Comparison of ENCODE assay signal across 8 mouse cellular contexts in genomic region chr3:34648105-34648832, GRCm38 (mm10). TPM values are rescaled to one million over a fixed set of nuclear protein-coding genes. Genes with fewer than 3 reads are reported as not detected.
DNase-seq lines count a peak whose midpoint lies in the region; ATAC-seq and TF ChIP-seq lines count a peak whose summit lies in the region.

No protein-coding gene starts in this region.

- H3K9me3 ChIP-seq in heart, embryonic 16.5 days (replicated peaks; ENCODE audit: control insufficient read depth, low read length), result no peaks in the 10 kb centered on the region
- H3K9me3 ChIP-seq in hindbrain, embryonic 12.5 days (replicated peaks), result no peaks in the 10 kb centered on the region
- H3K9me3 ChIP-seq in midbrain, embryonic 16.5 days (replicated peaks; ENCODE audit: control insufficient read depth, low read length, poor library complexity, severe bottlenecking), result no peaks in the 10 kb centered on the region

- 5% methylated on average over 19 of the region's 19 CpGs for WGBS in heart, embryonic 16.5 days
- WGBS in hindbrain, embryonic 12.5 days, result under 1% methylated on average over 19 of the region's 19 CpGs
- WGBS in midbrain, embryonic 16.5 days, result 3% methylated on average over 19 of the region's 19 CpGs

- no peak overlapping the region for H3K4me3 ChIP-seq in heart, embryonic 16.5 days (ENCODE audit: low read length)
- H3K4me3 ChIP-seq in cortical plate, adult 2 months (ENCODE audit: insufficient read depth, low read length), result peak overlapping the region; percentile 27
- H3K4me3 ChIP-seq in hindbrain, embryonic 12.5 days, result peak overlapping the region; percentile 52
- peak overlapping the region; percentile 53 for H3K4me3 ChIP-seq in midbrain, embryonic 16.5 days (ENCODE audit: low read depth, low read length)

- H3K4me2 ChIP-seq in heart, embryonic 16.5 days (ENCODE audit: low read depth, low read length), result 0 out of 2 replicates have a peak overlapping the region, but pooled peaks have one; percentile 12
- H3K4me2 ChIP-seq in hindbrain, embryonic 12.5 days (replicated peaks), result peak overlapping the region; percentile 66
- H3K4me2 ChIP-seq in midbrain, embryonic 16.5 days (ENCODE audit: low read length), result peak overlapping the region; percentile 54

- no peak overlapping the region for H3K9ac ChIP-seq in heart, embryonic 16.5 days (ENCODE audit: low read length)
- H3K9ac ChIP-seq in hindbrain, embryonic 12.5 days, result peak overlapping the region; percentile 63
- H3K9ac ChIP-seq in midbrain, embryonic 16.5 days (ENCODE audit: low read depth, low read length), result peak overlapping the region; percentile 55

- H3K4me1 ChIP-seq in heart, embryonic 16.5 days (ENCODE audit: control insufficient read depth, insufficient read depth, low read length), result peaks cover 17% of the 10 kb centered on the region
- H3K4me1 ChIP-seq in cortical plate, adult 2 months (ENCODE audit: control insufficient read depth, insufficient read depth, low read length), result peaks cover 2% of the 10 kb centered on the region; the same call in 1 of the 2 replicates
- peaks cover 28% of the 10 kb centered on the region for H3K4me1 ChIP-seq in hindbrain, embryonic 12.5 days
- H3K4me1 ChIP-seq in midbrain, embryonic 16.5 days (ENCODE audit: control insufficient read depth, insufficient read depth, low read length), result peaks cover 20% of the 10 kb centered on the region

- no peak overlapping the region for H3K27ac ChIP-seq in heart, embryonic 16.5 days (ENCODE audit: low read length)
- peak overlapping the region; percentile 83 for H3K27ac ChIP-seq in cortical plate, adult 2 months (ENCODE audit: insufficient read depth, low read length)
- H3K27ac ChIP-seq in hindbrain, embryonic 12.5 days, result peak overlapping the region; percentile 85
- H3K27ac ChIP-seq in midbrain, embryonic 16.5 days (ENCODE audit: low read length), result peak overlapping the region; percentile 85

- DNase-seq in heart, adult 18-20 months, result no peak
- no peak for DNase-seq in thymus, postnatal 36 days
- DNase-seq in cerebellum, postnatal 4 days (ENCODE audit: low spot score in 2 of 2), result no peak

- no peak for TF ChIP-seq CTCF in cortical plate, adult 2 months (IDR thresholded peaks at IDR 0.05; ENCODE audit: extremely low read depth, insufficient read depth, low read length)

- no peaks in the 10 kb centered on the region for H3K36me3 ChIP-seq in heart, embryonic 16.5 days (ENCODE audit: control insufficient read depth, insufficient read depth)
- H3K36me3 ChIP-seq in hindbrain, embryonic 12.5 days, result no peaks in the 10 kb centered on the region
- no peaks in the 10 kb centered on the region for H3K36me3 ChIP-seq in midbrain, embryonic 16.5 days (ENCODE audit: control insufficient read depth, insufficient read depth, low read length)

- ATAC-seq in heart, embryonic 16.5 days (replicated peaks; ENCODE audit: extremely low read depth, insufficient read depth, low FRiP score), result no peak
- ATAC-seq in hindbrain, embryonic 12.5 days (ENCODE audit: low FRiP score), result no peak
- ATAC-seq in midbrain, embryonic 16.5 days, result no peak
- ATAC-seq in cerebellum, adult (ENCODE audit: insufficient number of reproducible peaks, low FRiP score, low TSS enrichment), result no peak

- H3K27me3 ChIP-seq in heart, embryonic 16.5 days (ENCODE audit: control insufficient read depth, insufficient read depth, low read length), result peaks cover 83% of the 10 kb centered on the region
- H3K27me3 ChIP-seq in hindbrain, embryonic 12.5 days, result peaks cover 34% of the 10 kb centered on the region
- H3K27me3 ChIP-seq in midbrain, embryonic 16.5 days (ENCODE audit: control insufficient read depth, insufficient read depth, low read depth, low read length), result peaks cover 13% of the 10 kb centered on the region

- TF ChIP-seq POLR2A in cortical plate, adult 2 months (IDR thresholded peaks at IDR 0.05; ENCODE audit: extremely low read depth, insufficient read depth, low read length), result no peak

RNA-seq across cellular contexts. Expression of gene Sox2, which starts 1.9 kb away (rescaled TPM):
- 0.09 and 0.27 TPM in 2 replicates for polyA plus RNA-seq in heart, embryonic 16.5 days (2015; fragmentation: Nextera tagmentation; extraction: Ambion mirVana)
- under 1 TPM in 1 of 2 experiments, not detected in 1; 0.67 TPM for total RNA-seq in heart, adult 18-20 months (2021)
- 27.0 and 30.5 TPM in 2 replicates for polyA plus RNA-seq in cortical plate, adult 2 months (2012; rRNA removed)
- 37.3 and 39.5 TPM in 2 replicates for polyA plus RNA-seq in hindbrain, embryonic 12.5 days (2016; fragmentation: Nextera tagmentation; extraction: Ambion mirVana)
- 14.3 and 22.2 TPM in 2 replicates for polyA plus RNA-seq in midbrain, embryonic 16.5 days (2015; fragmentation: Nextera tagmentation; extraction: Ambion mirVana)

Comparison
In these comparisons a context has a peak if more than half of its experiments do, and no peak if none do; other contexts are left out.
1. H3K4me2 ChIP-seq: peak in every context shown above with its lines; median percentile 66 in hindbrain, embryonic 12.5 days; 54 in midbrain, embryonic 16.5 days; 12 in heart, embryonic 16.5 days.
2. RNA of gene Sox2, which starts 1.9 kb away (polyA plus RNA-seq): 37.3 to 39.5 TPM in hindbrain, embryonic 12.5 days, 27.0 to 30.5 TPM in cortical plate, adult 2 months and 14.3 to 22.2 TPM in midbrain, embryonic 16.5 days; 0.09 to 0.27 TPM in heart, embryonic 16.5 days; every median in the first group is over 10 times any median in the second.